Mouse (Mus musculus) CH12.LX (cell line): ENCODE results near the gene Foxr1. TPM values are rescaled to one million over a fixed set of nuclear protein-coding genes. Genes with fewer than 3 reads are reported as not detected.

Experiments used
- DNase-seq: peaks from one replicate; pipeline ENCODE4 v3.0.0-alpha.2; 2013; ENCODE audit errors: extremely low read depth
- H3K27ac ChIP-seq: 2 replicates; pipeline ENCODE4 v1.5.1; 2012; ENCODE audit warnings: low read depth, mild to moderate bottlenecking, control low read depth, moderate library complexity; ENCODE audit not compliant: insufficient read depth
- H3K27me3 ChIP-seq: replicated peaks from 2 replicates; pipeline ENCODE3; 2012; ENCODE audit warnings: inconsistent platforms
- H3K36me3 ChIP-seq, 2 experiments: replicated peaks in 1 of 2; 2 replicates each; pipeline versions ENCODE3 to v1.6.1; 2012; ENCODE audit warnings: inconsistent platforms in 1 of 2, low read length in 1 of 2, mild to moderate bottlenecking in 1 of 2, mixed read lengths in 1 of 2, moderate library complexity in 1 of 2; ENCODE audit not compliant: control insufficient read depth in 1 of 2, insufficient read depth in 1 of 2
- H3K4me1 ChIP-seq, 2 experiments: 2 replicates each; pipeline ENCODE4 v1.6.1; 2012; ENCODE audit warnings: inconsistent platforms in 1 of 2, moderate library complexity in 1 of 2; ENCODE audit not compliant: insufficient read depth in 2 of 2, control insufficient read depth in 1 of 2
- H3K4me2 ChIP-seq: 2 replicates; pipeline ENCODE4 v1.6.1; 2012; ENCODE audit warnings: low read depth, mild to moderate bottlenecking, control low read depth; ENCODE audit not compliant: poor library complexity, insufficient read depth, severe bottlenecking
- H3K4me3 ChIP-seq, 3 experiments: fragments of 150-350 bp in 1 of 3; sonication (generic) in 1 of 3; replicated peaks in 1 of 3; 2 replicates each; pipeline versions ENCODE3 to v1.5.1; 2011 to 2012; ENCODE audit warnings: low read depth in 2 of 3, low read length in 2 of 3, mild to moderate bottlenecking in 2 of 3, moderate library complexity in 2 of 3, control low read depth in 1 of 3, improper control_type of control experiment in 1 of 3, inconsistent platforms in 1 of 3, mixed read lengths in 1 of 3; ENCODE audit not compliant: poor library complexity in 1 of 3
- H3K79me2 ChIP-seq: replicated peaks from 2 replicates; pipeline ENCODE4 v1.6.1; 2012; ENCODE audit warnings: mild to moderate bottlenecking, moderate library complexity; ENCODE audit not compliant: control insufficient read depth, poor library complexity, insufficient read depth, severe bottlenecking; ENCODE audit errors: extremely low read depth
- H3K9ac ChIP-seq: 2 replicates; pipeline ENCODE4 v1.6.1; 2012; ENCODE audit warnings: low read depth, mild to moderate bottlenecking, control low read depth, moderate library complexity; ENCODE audit not compliant: insufficient read depth
- H3K9me3 ChIP-seq: replicated peaks from 2 replicates; pipeline ENCODE3; 2012; ENCODE audit warnings: low read length, inconsistent platforms, mixed read lengths
- BHLHE40 ChIP-seq: IDR thresholded peaks from 2 replicates; pipeline ENCODE4 v1.6.1; 2011; ENCODE audit warnings: mild to moderate bottlenecking, low read depth, low read length, improper control_type of control experiment
- CHD1 ChIP-seq: IDR thresholded peaks from 2 replicates; pipeline ENCODE4 v1.6.1; 2012; ENCODE audit warnings: low read depth, low read length, improper control_type of control experiment, inconsistent platforms
- CTCF ChIP-seq, 2 experiments: IDR thresholded peaks in 1 of 2; conservative IDR thresholded peaks in 1 of 2; 2 replicates each; pipeline ENCODE4 v1.5.1; 2011 to 2012; ENCODE audit warnings: low read depth in 2 of 2, low read length in 2 of 2, improper control_type of control experiment in 1 of 2, inconsistent platforms in 1 of 2, mild to moderate bottlenecking in 1 of 2, moderate library complexity in 1 of 2
- EP300 ChIP-seq: IDR thresholded peaks from 2 replicates; pipeline ENCODE4 v1.6.1; 2011; ENCODE audit warnings: low read length, improper control_type of control experiment
- ETS1 ChIP-seq: conservative IDR thresholded peaks from 2 replicates; pipeline ENCODE4 v1.6.1; 2012; ENCODE audit warnings: low read depth, mild to moderate bottlenecking, inconsistent platforms, low read length, improper control_type of control experiment, moderate library complexity
- GABPA ChIP-seq: IDR thresholded peaks from 2 replicates; pipeline ENCODE4 v1.6.1; 2012; ENCODE audit warnings: low read depth, low read length, improper control_type of control experiment, inconsistent platforms; ENCODE audit not compliant: insufficient replicate concordance
- HCFC1 ChIP-seq: IDR thresholded peaks from 2 replicates; pipeline ENCODE4 v1.6.1; 2012; ENCODE audit warnings: low read depth, mild to moderate bottlenecking, inconsistent platforms, low read length, improper control_type of control experiment
- JUN ChIP-seq: IDR thresholded peaks from 2 replicates; pipeline ENCODE4 v1.6.1; 2011; ENCODE audit warnings: low read depth, mild to moderate bottlenecking, low read length, improper control_type of control experiment, moderate library complexity; ENCODE audit not compliant: insufficient read depth
- JUND ChIP-seq: conservative IDR thresholded peaks from 2 replicates; pipeline ENCODE4 v1.6.1; 2011; ENCODE audit warnings: low read depth, low read length, improper control_type of control experiment
- KAT2A ChIP-seq: IDR thresholded peaks from 2 replicates; pipeline ENCODE4 v1.6.1; 2012; ENCODE audit warnings: low read length, improper control_type of control experiment, inconsistent platforms; ENCODE audit not compliant: insufficient replicate concordance
- MAZ ChIP-seq: IDR thresholded peaks from 2 replicates; pipeline ENCODE4 v1.6.1; 2012; ENCODE audit warnings: low read depth, mild to moderate bottlenecking, inconsistent platforms, low read length, improper control_type of control experiment, moderate library complexity
- MEF2A ChIP-seq: IDR thresholded peaks from 2 replicates; pipeline ENCODE4 v1.6.1; 2014; ENCODE audit warnings: low read depth, mild to moderate bottlenecking, inconsistent platforms, low read length, improper control_type of control experiment, borderline replicate concordance
- MXI1 ChIP-seq: IDR thresholded peaks from 2 replicates; pipeline ENCODE4 v1.6.1; 2011; ENCODE audit warnings: mild to moderate bottlenecking, low read depth, low read length, improper control_type of control experiment
- MYC ChIP-seq: IDR thresholded peaks from 2 replicates; pipeline ENCODE4 v1.6.1; 2011; ENCODE audit warnings: low read depth, mild to moderate bottlenecking, improper control_type of control experiment, low read length
- NELFE ChIP-seq: IDR thresholded peaks from 2 replicates; pipeline ENCODE4 v1.6.1; 2011; ENCODE audit warnings: low read depth, low read length, improper control_type of control experiment
- NRF1 ChIP-seq: IDR thresholded peaks from 2 replicates; pipeline ENCODE4 v1.6.1; 2014; ENCODE audit warnings: low read depth, mild to moderate bottlenecking, inconsistent platforms, low read length, improper control_type of control experiment, moderate library complexity
- RAD21 ChIP-seq: IDR thresholded peaks from 2 replicates; pipeline ENCODE4 v1.6.1; 2011; ENCODE audit warnings: low read depth, mild to moderate bottlenecking, low read length, improper control_type of control experiment, moderate library complexity
- SIN3A ChIP-seq: IDR thresholded peaks from 2 replicates; pipeline ENCODE4 v1.6.1; 2012; ENCODE audit warnings: low read length, improper control_type of control experiment, inconsistent platforms
- TBP ChIP-seq: conservative IDR thresholded peaks from 2 replicates; pipeline ENCODE4 v1.6.1; 2011; ENCODE audit warnings: low read depth, low read length, improper control_type of control experiment
- TCF12 ChIP-seq: IDR thresholded peaks from 2 replicates; pipeline ENCODE4 v1.6.1; 2014; ENCODE audit warnings: low read depth, mild to moderate bottlenecking, inconsistent platforms, low read length, improper control_type of control experiment
- UBTF ChIP-seq: IDR thresholded peaks from 2 replicates; pipeline ENCODE4 v1.6.1; 2012; ENCODE audit warnings: low read depth, mild to moderate bottlenecking, inconsistent platforms, low read length, improper control_type of control experiment, moderate library complexity
- USF2 ChIP-seq: conservative IDR thresholded peaks from 2 replicates; pipeline ENCODE4 v1.6.1; 2011; ENCODE audit warnings: low read depth, low read length, improper control_type of control experiment
- ZMIZ1 ChIP-seq: IDR thresholded peaks from 2 replicates; pipeline ENCODE4 v1.6.1; 2012; ENCODE audit warnings: low read depth, mild to moderate bottlenecking, inconsistent platforms, low read length, improper control_type of control experiment
- ZNF384 ChIP-seq: IDR thresholded peaks from 2 replicates; pipeline ENCODE4 v1.6.1; 2012; ENCODE audit warnings: low read depth, low read length, improper control_type of control experiment, inconsistent platforms
- dilution Hi-C: fragments of 300-500 bp; cut with MboI; formaldehyde crosslinking; loops from 2 replicates; pipeline ENCODE4 v1.14.3; 2020; ENCODE audit warnings: low sequenced_read_pairs; ENCODE audit not compliant: extremely low pct_unique_long_range_greater_than_20kb, extremely low pct_ligation_motif_present
- in situ Hi-C: fragments of 300-500 bp; cut with MboI; formaldehyde crosslinking; loops from 3 replicates; pipeline ENCODE4 v1.14.3; 2019; ENCODE audit warnings: low sequenced_read_pairs, low pct_ligation_motif_present, low pct_unique_long_range_greater_than_20kb, mixed read lengths
- polyA plus RNA-seq: library from polyadenylated mRNA; unstranded; fragments of >175 nt; gene quantifications from 2 replicates; pipeline ENCODE4 v1.2.1, GENCODE M21; 2012; ENCODE audit warnings: low read depth; ENCODE audit not compliant: insufficient read length
- total RNA-seq, 2 experiments: library from RNA; depleted of rRNA; stranded (reverse); fragments of 300-350 nt in 1 of 2; fragments of >200 nt in 1 of 2; gene quantifications; 2 replicates each; pipeline ENCODE4 v1.2.3; 2012 to 2014

Foxr1 gene
- total and polyA plus RNA-seq, 3 experiments, result 0.21 to 1.4 TPM; not detected in 1

GRCm38 (mm10) chr9:44484311-44485104, 43.6 kb upstream of the Foxr1 start:
- Histone ChIP-seq H3K27me3 (peaks cover 5% of the 10 kb centered on the region), H3K36me3 (peaks cover 0 to 25% of the 10 kb centered on the region in 2 experiments), H3K9me3 (no peaks in the 10 kb centered on the region), H3K27ac (no peak overlapping the region), H3K79me2 (no peaks in the 10 kb centered on the region), H3K4me2 (peak overlapping the region; percentile 85), H3K4me3 (peak overlapping the region; percentile 80 to 96 (median 92)), H3K9ac (peak overlapping the region; percentile 94; the same call in 1 of the 2 replicates), H3K4me1 (peaks cover 11 to 81% of the 10 kb centered on the region in 2 experiments)
- in situ Hi-C loops (no loop called here), dilution Hi-C loops (no loop called here)
- DNase-seq, result no peak
- TF ChIP-seq ZNF384, result no peak
- no peak for TF ChIP-seq ZMIZ1
- no peak for TF ChIP-seq MYC
- no peak for TF ChIP-seq JUND
- no peak for TF ChIP-seq MEF2A
- TF ChIP-seq TBP, result no peak
- TF ChIP-seq NRF1, result no peak
- TF ChIP-seq JUN, result no peak
- no peak for TF ChIP-seq ETS1
- TF ChIP-seq NELFE, result no peak
- TF ChIP-seq SIN3A, result no peak
- TF ChIP-seq UBTF, result no peak
- TF ChIP-seq RAD21, result no peak
- TF ChIP-seq BHLHE40, result no peak
- TF ChIP-seq USF2, result no peak
- TF ChIP-seq CTCF (conservative IDR thresholded peaks at IDR 0.05 in 1 of 2, IDR thresholded peaks at IDR 0.05 in 1 of 2; ENCODE audit: low read depth in 2 of 2, low read length in 2 of 2), result no peak
- TF ChIP-seq MAZ, result no peak
- no peak for TF ChIP-seq MXI1

- Histone ChIP-seq H3K4me1 (peaks cover 11 to 75% of the 10 kb centered on the region in 2 experiments), H3K36me3 (peaks cover 0 to 21% of the 10 kb centered on the region in 2 experiments), H3K79me2 (no peaks in the 10 kb centered on the region), H3K27me3 (peaks cover 5% of the 10 kb centered on the region), H3K9me3 (no peaks in the 10 kb centered on the region), H3K9ac (peak overlapping the region; percentile 94), H3K4me3 (peak overlapping the region; percentile 80 to 96 (median 92)), H3K27ac (no peak overlapping the region), H3K4me2 (peak overlapping the region; percentile 85)
- in situ Hi-C loops, result no loop called here
- no peak for TF ChIP-seq EP300
- no peak for TF ChIP-seq CHD1
- TF ChIP-seq TCF12, result peak; percentile 33; the same call in 1 of the 2 replicates
- TF ChIP-seq SIN3A, result peak; percentile 26; the same call in 1 of the 2 replicates
- TF ChIP-seq KAT2A, result peak; percentile 76; the same call in 1 of the 2 replicates
- TF ChIP-seq MXI1, result 0 out of 2 replicates have a peak, but pooled peaks have one; percentile 14
- TF ChIP-seq HCFC1, result peak; percentile 90
- no peak for TF ChIP-seq ZNF384
- TF ChIP-seq GABPA, result no peak; the same call in 1 of the 2 replicates
- DNase-seq, result no peak
- dilution Hi-C loops, result no loop called here
Observed at GRCm38 (mm10) chr9:44483510-44484044, 42.6 kb upstream of the Foxr1 start.
